Mouse (Mus musculus) ES-E14 (cell line): ENCODE measurements around the gene Gdpd4.

Source experiments
- CHD2 ChIP-seq: IDR thresholded peaks from 2 replicates; pipeline ENCODE4 v1.6.1; 2014; ENCODE audit warnings: mild to moderate bottlenecking, low read depth, low read length, inconsistent platforms
- HCFC1 ChIP-seq: IDR thresholded peaks from 2 replicates; pipeline ENCODE4 v1.6.1; 2012; ENCODE audit warnings: low read length, inconsistent platforms, borderline replicate concordance; ENCODE audit not compliant: insufficient read depth
- MAFK ChIP-seq: IDR thresholded peaks from 2 replicates; pipeline ENCODE4 v1.6.1; 2014; ENCODE audit warnings: mild to moderate bottlenecking, low read depth, low read length, inconsistent platforms; ENCODE audit not compliant: insufficient read depth
- ZC3H11A ChIP-seq: IDR thresholded peaks from 2 replicates; pipeline ENCODE4 v1.6.1; 2012; ENCODE audit warnings: low read depth, mild to moderate bottlenecking, inconsistent platforms, low read length, borderline replicate concordance
- ZNF384 ChIP-seq: IDR thresholded peaks from 2 replicates; pipeline ENCODE4 v1.6.1; 2012; ENCODE audit warnings: low read depth, low read length, inconsistent platforms

GRCm38 (mm10) chr7:97926978-97927377 lies 7.2 kb downstream of the Gdpd4 start:
- TF ChIP-seq MAFK (no peak), ZC3H11A (no peak), ZNF384 (no peak), HCFC1 (no peak), CHD2 (no peak)
